Mouse (Mus musculus) G1E (cell line): ENCODE results near the gene Cpne6.

ENCODE experiments used
- CTCF ChIP-seq: IDR thresholded peaks from 2 replicates; pipeline ENCODE4 v1.5.1; 2012; ENCODE audit warnings: low read depth, low read length, inconsistent platforms, mixed read lengths
- GATA2 ChIP-seq: IDR thresholded peaks from 2 replicates; pipeline ENCODE4 v1.6.1; 2012; ENCODE audit warnings: low read depth, low read length, inconsistent platforms, borderline replicate concordance
- POLR2AphosphoS5 ChIP-seq: IDR thresholded peaks from 2 replicates; pipeline ENCODE4 v1.6.1; 2012; ENCODE audit warnings: low read depth, low read length, inconsistent platforms; ENCODE audit not compliant: insufficient replicate concordance

DNA sequence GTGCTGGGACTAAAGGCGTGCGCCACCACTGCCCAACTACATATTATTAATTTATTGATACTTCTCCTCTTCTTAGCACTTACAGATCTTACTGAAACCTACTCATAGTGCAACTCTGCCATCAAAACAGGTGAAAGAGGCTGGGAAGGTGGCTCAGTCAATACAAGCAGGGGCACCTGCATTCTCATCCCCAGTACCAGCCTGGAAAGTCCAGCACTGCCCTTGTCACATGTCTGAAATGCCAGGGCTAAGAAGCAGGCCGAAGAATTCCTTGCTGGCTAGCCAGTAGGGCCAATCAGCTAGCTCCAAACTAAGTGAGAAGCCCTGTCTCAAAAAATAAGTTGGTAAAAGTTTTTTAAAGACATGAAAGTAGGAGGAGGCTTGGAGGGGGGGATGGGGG, 47.3 kb downstream of the Cpne6 start:
- TF ChIP-seq CTCF (no peak), GATA2 (no peak), POLR2AphosphoS5 (no peak)
